Mouse (Mus musculus): ENCODE data around the gene Dennd4a. TPM values are rescaled to one million over a fixed set of nuclear protein-coding genes. Genes with fewer than 3 reads are reported as not detected.

The Dennd4a gene
- polyA plus RNA-seq, 1 experiment from 2014 or later: 13.7 TPM

DNA sequence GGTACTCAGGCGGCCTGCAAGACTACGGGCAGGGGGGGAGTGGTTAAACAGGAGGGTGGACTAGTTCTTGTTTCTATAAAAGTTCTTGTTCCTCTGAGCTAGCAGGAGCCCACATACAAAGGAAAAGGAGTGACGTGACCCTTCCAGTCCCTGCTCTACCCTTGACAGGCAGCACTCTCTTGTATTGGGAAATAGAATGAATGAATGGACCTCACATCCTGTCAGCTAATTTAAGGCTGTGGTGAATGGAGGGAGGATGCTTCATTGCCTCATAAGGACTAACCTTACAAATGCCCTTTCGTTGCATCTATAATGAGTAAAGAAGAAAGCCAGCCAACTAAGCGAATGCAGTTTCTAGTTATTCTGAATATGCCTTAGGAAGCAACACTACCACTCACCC, 114.6 kb downstream of the Dennd4a start:
- TF ChIP-seq EP300 (IDR thresholded peaks at IDR 0.05; ENCODE audit: low read depth) (no peak), CTCF (IDR thresholded peaks at IDR 0.05; ENCODE audit: low read depth) (no peak)
- WGBS (ENCODE audit: insufficient replicate concordance): 56% methylated on average over 5 of the region's 5 CpGs
- no peak overlapping the region for H3K4me3 ChIP-seq (ENCODE audit: low read depth, low read length)
- H3K27ac ChIP-seq (ENCODE audit: low read depth): no peak overlapping the region
- no peaks in the 10 kb centered on the region for H3K27me3 ChIP-seq (ENCODE audit: insufficient read depth, low read length)
- H3K4me2 ChIP-seq (ENCODE audit: low read depth, low read length): no peak overlapping the region
- ATAC-seq (0 out of 2 replicates have a peak, but pooled peaks have one; percentile 5), DNase-seq (no peak)
- peaks cover 13% of the 10 kb centered on the region for H3K36me3 ChIP-seq (replicated peaks; ENCODE audit: insufficient read depth, low read length)
- H3K4me1 ChIP-seq (ENCODE audit: insufficient read depth): peaks cover 7% of the 10 kb centered on the region; the same call in 1 of the 2 replicates
- H3K9ac ChIP-seq (replicated peaks): no peak overlapping the region
- no peaks in the 10 kb centered on the region for H3K9me3 ChIP-seq (ENCODE audit: low read length)

DNA sequence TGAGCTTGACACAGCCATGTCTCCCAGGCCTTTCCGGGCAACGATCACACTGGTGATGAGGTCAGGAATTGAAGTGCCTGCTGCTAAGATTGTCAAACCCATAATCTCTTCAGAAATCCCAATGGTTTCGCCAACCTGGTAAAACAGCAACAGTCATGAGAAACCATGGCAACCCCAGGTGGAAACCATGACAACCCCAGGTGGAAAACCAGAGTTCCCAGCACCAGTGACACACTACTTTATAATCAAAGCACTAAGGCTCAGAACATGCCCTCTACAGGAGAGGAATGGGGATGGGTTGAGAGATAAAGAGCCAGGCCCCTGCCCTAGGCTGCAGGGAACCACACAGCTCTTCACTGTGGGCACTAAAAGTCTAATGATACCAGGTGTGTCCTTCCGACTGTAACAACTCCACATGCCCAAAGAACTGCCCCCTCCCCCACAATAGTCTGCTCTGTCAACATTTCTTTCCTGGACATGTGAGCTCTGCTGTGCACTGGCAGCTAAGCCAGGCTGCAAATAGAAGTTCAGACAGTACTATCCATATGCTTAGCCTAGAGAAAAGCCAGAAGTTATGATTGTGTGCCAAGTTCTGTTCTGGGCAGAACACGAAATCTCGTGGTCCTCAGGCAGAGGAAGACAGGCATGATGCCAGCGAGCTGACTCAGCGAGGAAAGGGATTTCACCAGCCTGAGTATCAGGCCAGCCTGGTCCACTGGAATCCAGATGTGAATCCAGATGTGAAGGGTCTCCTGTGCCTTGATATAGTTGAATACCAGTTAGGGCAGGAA, 115.3 kb downstream of the Dennd4a start:
- 64% methylated on average over 8 of the region's 8 CpGs for WGBS (ENCODE audit: insufficient replicate concordance)
- no peak overlapping the region for H3K4me2 ChIP-seq (ENCODE audit: low read depth, low read length)
- no peak overlapping the region for H3K4me3 ChIP-seq (ENCODE audit: low read depth, low read length)
- H3K27me3 ChIP-seq (ENCODE audit: insufficient read depth, low read length): no peaks in the 10 kb centered on the region
- H3K27ac ChIP-seq (ENCODE audit: low read depth): no peak overlapping the region
- H3K9me3 ChIP-seq (ENCODE audit: low read length): no peaks in the 10 kb centered on the region
- H3K4me1 ChIP-seq (ENCODE audit: insufficient read depth): peaks cover 10% of the 10 kb centered on the region; the same call in 1 of the 2 replicates
- DNase-seq (no peak), ATAC-seq (peak; percentile 17)
- TF ChIP-seq EP300 (IDR thresholded peaks at IDR 0.05; ENCODE audit: low read depth) (no peak), CTCF (IDR thresholded peaks at IDR 0.05; ENCODE audit: low read depth) (no peak)
- peaks cover 8% of the 10 kb centered on the region for H3K36me3 ChIP-seq (replicated peaks; ENCODE audit: insufficient read depth, low read length)
- no peak overlapping the region for H3K9ac ChIP-seq (replicated peaks)

DNA sequence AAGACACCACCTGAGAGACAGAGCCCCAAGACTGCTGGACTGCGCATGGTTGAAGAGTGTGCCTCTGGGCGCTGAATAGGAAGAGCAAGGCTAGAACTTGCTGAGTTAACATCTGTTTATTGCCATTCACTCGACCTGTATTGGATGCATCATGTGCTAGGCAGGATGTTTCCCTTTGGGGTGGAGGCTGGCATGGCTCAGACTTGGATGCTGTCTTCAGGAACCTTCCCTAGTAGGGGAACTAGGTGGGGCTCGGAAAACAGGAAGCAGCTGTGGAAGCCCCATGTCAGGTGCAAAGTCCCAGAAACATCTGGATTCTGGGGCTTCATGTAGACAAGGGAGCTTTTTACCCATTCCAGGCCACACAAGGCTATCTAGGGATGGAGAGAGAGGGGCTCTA, 119.1 kb downstream of the Dennd4a start:
- DNase-seq (no peak), ATAC-seq (no peak)
- Histone ChIP-seq H3K4me1 (ENCODE audit: insufficient read depth) (peaks cover 37% of the 10 kb centered on the region), H3K9me3 (ENCODE audit: low read length) (no peaks in the 10 kb centered on the region), H3K36me3 (replicated peaks; ENCODE audit: insufficient read depth, low read length) (no peaks in the 10 kb centered on the region), H3K27me3 (ENCODE audit: insufficient read depth, low read length) (no peaks in the 10 kb centered on the region), H3K27ac (ENCODE audit: low read depth) (no peak overlapping the region), H3K4me2 (ENCODE audit: low read depth, low read length) (no peak overlapping the region), H3K9ac (replicated peaks) (no peak overlapping the region), H3K4me3 (ENCODE audit: low read depth, low read length) (no peak overlapping the region)
- TF ChIP-seq CTCF (IDR thresholded peaks at IDR 0.05; ENCODE audit: low read depth) (no peak), EP300 (IDR thresholded peaks at IDR 0.05; ENCODE audit: low read depth) (no peak)
- 66% methylated on average over 4 of the region's 4 CpGs for WGBS (ENCODE audit: insufficient replicate concordance)

DNA sequence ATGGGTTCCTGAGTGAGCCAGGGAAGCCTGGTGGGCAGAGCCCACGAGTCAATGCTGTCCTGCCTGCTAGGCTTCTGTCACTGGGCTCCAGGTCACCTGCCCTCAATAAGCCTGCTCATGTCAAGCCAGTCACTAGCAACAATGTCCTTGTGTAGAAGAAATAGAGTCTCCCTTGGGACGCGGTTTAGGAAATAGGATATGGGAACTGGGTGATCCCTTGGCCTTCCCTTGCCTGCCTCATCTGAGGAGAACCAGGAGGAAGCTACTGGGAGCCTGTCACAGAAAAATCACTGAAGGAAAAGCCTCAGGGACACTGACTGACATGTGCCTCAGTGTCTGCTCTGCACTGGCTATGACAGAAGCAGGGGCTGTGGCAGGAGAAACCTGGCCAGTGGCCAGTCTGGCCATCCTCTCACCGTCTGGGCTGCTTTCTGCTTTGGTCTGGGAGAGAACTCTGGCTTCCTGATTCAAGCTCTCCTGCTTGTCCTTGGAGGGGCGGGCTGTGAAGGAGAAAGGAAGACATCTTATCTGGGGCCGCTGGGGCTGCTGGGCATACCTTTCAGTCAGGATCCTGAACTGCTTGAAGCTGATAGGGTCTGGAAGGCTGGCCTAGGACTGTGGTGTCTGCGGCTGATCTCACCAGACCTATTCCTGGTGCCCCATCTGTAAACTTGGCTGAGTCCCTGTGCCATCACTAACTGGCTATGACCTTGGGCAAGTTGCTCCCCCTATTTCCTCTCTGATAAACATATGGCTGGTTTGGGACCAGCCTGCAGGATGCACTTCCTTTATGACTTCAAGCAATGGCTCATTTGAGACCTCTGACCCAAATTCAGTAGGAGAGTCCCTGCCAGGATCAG, 120.8 kb downstream of the Dennd4a start:
- Histone ChIP-seq H3K9me3 (ENCODE audit: low read length) (no peaks in the 10 kb centered on the region), H3K4me3 (ENCODE audit: low read depth, low read length) (no peak overlapping the region), H3K9ac (replicated peaks) (no peak overlapping the region), H3K4me1 (ENCODE audit: insufficient read depth) (peaks cover 33% of the 10 kb centered on the region), H3K36me3 (replicated peaks; ENCODE audit: insufficient read depth, low read length) (no peaks in the 10 kb centered on the region), H3K27ac (ENCODE audit: low read depth) (0 out of 2 replicates have a peak overlapping the region, but pooled peaks have one; percentile 7), H3K4me2 (ENCODE audit: low read depth, low read length) (no peak overlapping the region), H3K27me3 (ENCODE audit: insufficient read depth, low read length) (no peaks in the 10 kb centered on the region)
- 47% methylated on average over 7 of the region's 7 CpGs for WGBS (ENCODE audit: insufficient replicate concordance)
- ATAC-seq (peak; percentile 3; the same call in 1 of the 2 replicates), DNase-seq (no peak)
- TF ChIP-seq EP300 (IDR thresholded peaks at IDR 0.05; ENCODE audit: low read depth): peak; percentile 47
- TF ChIP-seq CTCF (IDR thresholded peaks at IDR 0.05; ENCODE audit: low read depth): no peak

DNA sequence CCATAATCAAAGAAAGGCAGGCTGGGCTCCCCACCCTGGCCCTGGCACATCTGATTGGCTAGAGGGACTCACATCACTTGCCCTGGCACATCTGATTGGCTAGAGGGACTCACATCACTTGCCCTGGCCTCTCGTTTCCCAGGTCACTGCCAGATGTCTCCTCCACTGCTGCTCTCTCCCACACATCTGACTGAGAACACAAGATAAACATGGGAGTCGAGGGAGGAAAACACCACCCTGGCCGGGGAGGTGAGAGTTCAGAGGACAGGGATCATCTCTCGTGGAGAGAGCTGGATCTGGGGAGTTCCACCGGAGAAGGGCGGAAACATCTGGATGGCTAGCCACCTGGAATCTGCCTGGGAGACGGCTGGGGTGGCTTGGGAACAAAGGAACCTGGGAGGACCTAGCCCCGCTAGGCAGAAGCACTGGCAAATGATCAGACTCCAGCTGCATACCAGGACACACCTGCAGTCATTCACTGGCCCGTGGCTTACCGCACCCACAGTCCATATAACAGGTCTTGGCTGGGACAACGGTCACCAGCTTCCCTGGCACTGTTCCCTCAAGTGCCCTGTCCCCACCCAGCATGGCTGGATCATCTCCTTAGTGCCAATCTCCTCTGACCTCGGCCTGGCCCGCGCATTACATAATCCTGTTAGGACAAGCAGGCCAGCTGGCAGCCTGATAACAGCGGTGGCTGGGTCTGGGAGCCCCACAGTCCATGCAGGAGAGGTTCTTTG, 123.0 kb downstream of the Dennd4a start:
- no peak overlapping the region for H3K9ac ChIP-seq (replicated peaks)
- no peak overlapping the region for H3K4me3 ChIP-seq (ENCODE audit: low read depth, low read length)
- 34% methylated on average over 15 of the region's 15 CpGs for WGBS (ENCODE audit: insufficient replicate concordance)
- H3K27ac ChIP-seq (ENCODE audit: low read depth): peak overlapping the region; percentile 68
- peaks cover 36% of the 10 kb centered on the region for H3K4me1 ChIP-seq (ENCODE audit: insufficient read depth)
- peak overlapping the region; percentile 16; the same call in 1 of the 2 replicates for H3K4me2 ChIP-seq (ENCODE audit: low read depth, low read length)
- no peaks in the 10 kb centered on the region for H3K9me3 ChIP-seq (ENCODE audit: low read length)
- ATAC-seq: peak; percentile 86
- no peaks in the 10 kb centered on the region for H3K27me3 ChIP-seq (ENCODE audit: insufficient read depth, low read length)
- DNase-seq: peak; percentile 70
- H3K36me3 ChIP-seq (replicated peaks; ENCODE audit: insufficient read depth, low read length): no peaks in the 10 kb centered on the region
- TF ChIP-seq CTCF (IDR thresholded peaks at IDR 0.05; ENCODE audit: low read depth): no peak
- 0 out of 2 replicates have a peak, but pooled peaks have one; percentile 18 for TF ChIP-seq EP300 (IDR thresholded peaks at IDR 0.05; ENCODE audit: low read depth)

Measured in liver, postnatal 0 days (tissue).